Mouse (Mus musculus) testis, adult 2 months (tissue): ENCODE results near the gene Smg9.

Source experiments
- CTCF ChIP-seq: fragments of 200-500 bp; IDR thresholded peaks from 2 replicates; pipeline ENCODE4 v1.5.1; 2012; ENCODE audit warnings: low read depth, mild to moderate bottlenecking, inconsistent platforms, low read length, moderate library complexity; ENCODE audit not compliant: control insufficient read depth, insufficient read depth, insufficient replicate concordance
- POLR2A ChIP-seq: fragments of 200-500 bp; IDR thresholded peaks from 2 replicates; pipeline ENCODE4 v1.6.1; 2012; ENCODE audit warnings: low read depth, mild to moderate bottlenecking, inconsistent platforms, low read length, moderate library complexity; ENCODE audit not compliant: control insufficient read depth

DNA sequence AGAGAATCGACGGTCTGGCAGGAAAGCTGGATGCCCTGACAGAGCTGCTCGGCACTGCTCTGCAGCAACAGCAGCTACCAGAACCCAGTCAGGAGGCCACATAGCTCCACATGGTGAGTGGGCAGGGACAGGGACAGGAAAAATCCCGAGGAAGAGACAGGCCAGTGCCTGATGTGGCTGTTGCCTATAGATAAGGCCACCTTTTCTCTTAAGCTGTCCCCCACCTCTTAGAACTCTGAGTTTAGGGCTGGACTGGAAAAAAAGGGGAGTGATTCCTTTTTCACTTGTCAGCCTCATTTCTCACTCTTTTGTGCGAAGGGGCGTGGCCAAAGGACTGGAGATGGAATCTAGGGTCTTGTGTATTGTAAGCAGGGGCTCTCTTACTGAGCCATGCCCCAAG lies 15.3 kb upstream of the Smg9 start:
- TF ChIP-seq POLR2A (no peak), CTCF (no peak)
